Mouse (Mus musculus) hindbrain, embryonic 11.5 days (tissue): ENCODE data around the gene Fam118b. TPM values are rescaled to one million over a fixed set of nuclear protein-coding genes. Genes with fewer than 3 reads are reported as not detected.
A peak's percentile ranks its signal among the peaks of the same experiment; 100 is the strongest.

Experiments used
- ATAC-seq: fragments of 200-750 bp; cut with Nextera tagmentation; 2 replicates; pipeline ENCODE4 v1.8.0; 2017; ENCODE audit warnings: mild to moderate bottlenecking, moderate TSS enrichment, moderate library complexity; ENCODE audit not compliant: low FRiP score
- DNase-seq: peaks from one replicate; pipeline ENCODE4 v3.0.0-alpha.2; 2015; ENCODE audit warnings: low spot score
- H3K27ac ChIP-seq: fragments of 300-500 bp; sonication (generic); 2 replicates; pipeline ENCODE4 v1.5.1; 2014; ENCODE audit warnings: mild to moderate bottlenecking, low read depth, low read length
- H3K27me3 ChIP-seq: fragments of 300-500 bp; sonication (generic); 2 replicates; pipeline ENCODE4 v1.6.1; 2014; ENCODE audit warnings: mild to moderate bottlenecking, low read length, moderate library complexity, mixed read lengths; ENCODE audit not compliant: control insufficient read depth, insufficient read depth
- H3K36me3 ChIP-seq: fragments of 300-500 bp; sonication (generic); 2 replicates; pipeline ENCODE4 v1.6.1; 2014; ENCODE audit warnings: mild to moderate bottlenecking, low read length, moderate library complexity, mixed read lengths; ENCODE audit not compliant: control insufficient read depth, insufficient read depth
- H3K4me1 ChIP-seq: fragments of 300-500 bp; sonication (generic); replicated peaks from 2 replicates; pipeline ENCODE4 v1.6.1; 2014; ENCODE audit warnings: low read length, mixed read lengths; ENCODE audit not compliant: control insufficient read depth, insufficient read depth
- H3K4me2 ChIP-seq: fragments of 300-500 bp; sonication (generic); replicated peaks from 2 replicates; pipeline ENCODE4 v1.6.1; 2014; ENCODE audit warnings: mild to moderate bottlenecking, low read depth, low read length
- H3K4me3 ChIP-seq: fragments of 300-500 bp; sonication (generic); 2 replicates; pipeline ENCODE4 v1.5.1; 2014; ENCODE audit warnings: low read depth, low read length
- H3K9ac ChIP-seq: fragments of 300-500 bp; sonication (generic); 2 replicates; pipeline ENCODE4 v1.6.1; 2014; ENCODE audit warnings: low read depth, low read length
- H3K9me3 ChIP-seq: fragments of 300-500 bp; sonication (generic); 2 replicates; pipeline ENCODE4 v1.6.1; 2016; ENCODE audit warnings: low read length; ENCODE audit not compliant: control insufficient read depth
- WGBS: fragments of 180-500 bp; shearing (Covaris S2); extraction: QIAGEN DNeasy Blood & Tissue Kit; methylation state at CpG from one replicate; pipeline ENCODE4 v1.1.7; 2014; 5-methylcytosine and 5-hydroxymethylcytosine counted together
- polyA plus RNA-seq: library from polyadenylated mRNA; unstranded; fragments of >200 nt; fragmentation: Nextera tagmentation; extraction: Ambion mirVana; gene quantifications from 2 replicates; pipeline ENCODE4 v1.2.1, GENCODE M21; 2014

Fam118b gene
- polyA plus RNA-seq, 1 experiment from 2014 or later: 71.4 TPM

DNA sequence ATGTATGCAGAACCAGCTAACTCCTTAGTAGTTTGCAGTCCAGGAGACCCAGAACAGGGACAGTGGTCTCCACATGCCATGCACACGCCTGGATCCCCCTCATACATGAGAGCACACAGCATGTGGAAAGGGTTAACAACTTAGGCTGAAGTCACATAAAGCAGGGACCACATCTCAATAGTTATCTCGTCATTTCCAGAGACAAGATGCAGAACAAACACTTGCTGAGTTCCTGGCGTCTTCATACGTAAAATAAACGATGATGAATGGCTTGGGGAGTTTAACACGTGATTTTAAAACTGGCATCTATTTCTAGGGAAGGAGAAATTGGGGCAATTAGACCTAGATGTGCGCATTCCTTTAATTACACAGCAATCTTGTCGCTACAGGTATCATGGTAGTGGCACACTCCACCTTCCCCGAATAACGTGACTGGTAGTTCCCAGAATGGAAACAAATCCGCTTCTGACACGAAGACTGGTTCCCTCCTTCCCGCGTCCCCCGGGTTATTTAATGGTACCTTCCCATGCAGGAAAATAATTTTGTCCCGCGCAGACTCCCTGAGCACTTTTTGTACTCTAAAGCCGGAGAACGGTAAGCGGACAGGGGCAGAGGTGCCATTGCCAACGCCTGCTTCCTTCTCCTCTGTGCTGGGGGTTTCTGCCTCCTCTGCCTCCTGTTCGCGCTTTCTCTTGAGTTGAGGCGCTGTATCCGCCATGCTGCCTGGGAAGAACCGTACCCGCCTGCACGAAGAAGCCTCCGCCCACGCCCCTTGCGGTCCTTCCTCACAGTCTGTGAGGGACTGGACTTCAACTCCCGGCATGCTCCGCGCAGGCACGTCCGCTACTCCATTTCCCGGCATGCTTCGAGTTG, 92.1 kb downstream of the Fam118b start, which contains the start of gene Dcps:
Gene Dcps, minus strand, starts transcription at position 811 of the 873 bp plus-strand sequence.
- under 1% methylated on average over 38 of the region's 38 CpGs for WGBS
- peak; percentile 98 for ATAC-seq
- Histone ChIP-seq H3K4me2 (peak within 1 kb of the TSS; percentile 70), H3K9ac (peak within 1 kb of the TSS; percentile 64), H3K27me3 (no peaks in the 10 kb centered on the region), H3K4me1 (no peaks in the 10 kb centered on the region), H3K27ac (0 out of 2 replicates have a peak within 1 kb of the TSS, but pooled peaks have one; percentile 54), H3K36me3 (no peaks in the 10 kb centered on the region), H3K9me3 (no peaks in the 10 kb centered on the region), H3K4me3 (peak within 1 kb of the TSS; percentile 63)
- DNase-seq: peak; percentile 94

GRCm38 (mm10) chr9:35173331-35173730, 94.3 kb downstream of the Fam118b start:
- Histone ChIP-seq H3K27ac (no peak overlapping the region), H3K4me1 (no peaks in the 10 kb centered on the region), H3K36me3 (no peaks in the 10 kb centered on the region), H3K27me3 (no peaks in the 10 kb centered on the region), H3K4me2 (no peak overlapping the region), H3K9me3 (no peaks in the 10 kb centered on the region), H3K4me3 (no peak overlapping the region), H3K9ac (no peak overlapping the region)
- WGBS: 89% methylated on average over 1 of the region's 1 CpGs
- no peak for ATAC-seq
- DNase-seq: no peak

DNA sequence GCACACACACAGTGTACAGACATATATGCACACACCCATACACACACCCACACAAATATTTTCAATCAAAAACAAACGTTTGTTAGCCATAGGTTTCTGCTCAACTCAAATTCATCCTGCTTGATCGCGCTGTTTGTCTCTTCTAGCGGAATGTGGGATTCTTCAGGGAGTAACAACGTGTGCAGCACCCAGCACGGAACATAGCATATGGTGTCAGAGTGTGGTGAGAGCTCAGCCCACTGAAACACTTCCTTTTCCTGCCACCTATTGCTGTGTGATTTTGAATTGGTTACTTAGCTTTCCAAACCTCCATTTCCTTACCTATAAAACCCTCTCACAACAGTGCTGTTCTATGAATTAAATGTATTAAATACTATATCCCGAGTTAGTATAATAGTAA, 97.5 kb downstream of the Fam118b start:
- 92% methylated on average over 7 of the region's 7 CpGs for whole genome bisulfite sequencing
- H3K27ac ChIP-seq: no peak overlapping the region
- H3K36me3 ChIP-seq: no peaks in the 10 kb centered on the region
- no peaks in the 10 kb centered on the region for H3K27me3 ChIP-seq
- H3K4me3 ChIP-seq: no peak overlapping the region
- DNase-seq (no peak), ATAC-seq (no peak)
- H3K9me3 ChIP-seq: no peaks in the 10 kb centered on the region
- no peak overlapping the region for H3K9ac ChIP-seq
- no peaks in the 10 kb centered on the region for H3K4me1 ChIP-seq
- no peak overlapping the region for H3K4me2 ChIP-seq

Other genes starting within 250 kb of the Fam118b start
- 11.7 and 13.7 TPM in 2 replicates for gene St3gal4, start 148.5 kb downstream of the Fam118b start, polyA plus RNA-seq
- 91.3 and 95.8 TPM in 2 replicates for gene Dcps, start 91.7 kb downstream of the Fam118b start, polyA plus RNA-seq
- gene Srpr, start 67.6 kb downstream of the Fam118b start, polyA plus RNA-seq: 95.4 and 96.8 TPM in 2 replicates
- gene Tirap, start 67.5 kb downstream of the Fam118b start, polyA plus RNA-seq: 11.9 and 14.3 TPM in 2 replicates
- 30.7 and 33.7 TPM in 2 replicates for gene Foxred1, start 56.8 kb downstream of the Fam118b start, polyA plus RNA-seq
- gene Rpusd4, start 60 bp upstream of the Fam118b start, polyA plus RNA-seq: 27.1 and 29.6 TPM in 2 replicates
- gene Cdon, start 153.3 kb upstream of the Fam118b start, polyA plus RNA-seq: 13.4 and 21.9 TPM in 2 replicates